Mouse (Mus musculus) heart, embryonic 16.5 days (tissue): ENCODE measurements around the gene Slc19a3. TPM values are rescaled to one million over a fixed set of nuclear protein-coding genes. Genes with fewer than 3 reads are reported as not detected.
A peak's percentile ranks its signal among the peaks of the same experiment; 100 is the strongest.

Experiments used
- ATAC-seq: fragments of 200-750 bp; cut with Nextera tagmentation; replicated peaks from 2 replicates; pipeline ENCODE4 v1.8.0; 2017; ENCODE audit warnings: moderate number of reproducible peaks; ENCODE audit not compliant: insufficient read depth, low FRiP score; ENCODE audit errors: extremely low read depth
- H3K27ac ChIP-seq: fragments of 300-500 bp; sonication (generic); 2 replicates; pipeline ENCODE4 v1.5.1; 2014; ENCODE audit warnings: mild to moderate bottlenecking, low read length, control low read depth, moderate library complexity
- H3K27me3 ChIP-seq: fragments of 300-500 bp; sonication (generic); 2 replicates; pipeline ENCODE4 v1.6.1; 2014; ENCODE audit warnings: low read length, mixed read lengths; ENCODE audit not compliant: control insufficient read depth, insufficient read depth
- H3K36me3 ChIP-seq: fragments of 300-500 bp; sonication (generic); 2 replicates; pipeline ENCODE4 v1.6.1; 2014; ENCODE audit not compliant: control insufficient read depth, insufficient read depth
- H3K4me1 ChIP-seq: fragments of 300-500 bp; sonication (generic); 2 replicates; pipeline ENCODE4 v1.6.1; 2014; ENCODE audit warnings: low read length, mixed read lengths; ENCODE audit not compliant: control insufficient read depth, insufficient read depth
- H3K4me2 ChIP-seq: fragments of 300-500 bp; sonication (generic); 2 replicates; pipeline ENCODE4 v1.6.1; 2014; ENCODE audit warnings: low read depth, mild to moderate bottlenecking, control low read depth, low read length
- H3K4me3 ChIP-seq: fragments of 300-500 bp; sonication (generic); 2 replicates; pipeline ENCODE4 v1.5.1; 2014; ENCODE audit warnings: mild to moderate bottlenecking, control low read depth, low read length
- H3K9ac ChIP-seq: fragments of 300-500 bp; sonication (generic); 2 replicates; pipeline ENCODE4 v1.6.1; 2014; ENCODE audit warnings: low read length, control low read depth
- H3K9me3 ChIP-seq: fragments of 300-500 bp; sonication (generic); replicated peaks from 2 replicates; pipeline ENCODE4 v1.6.1; 2016; ENCODE audit warnings: low read length; ENCODE audit not compliant: control insufficient read depth
- WGBS: fragments of 180-500 bp; shearing (Covaris S2); extraction: QIAGEN DNeasy Blood & Tissue Kit; methylation state at CpG from one replicate; pipeline ENCODE4 v1.1.7; 2014; 5-methylcytosine and 5-hydroxymethylcytosine counted together
- polyA plus RNA-seq: library from polyadenylated mRNA; unstranded; fragments of >200 nt; fragmentation: Nextera tagmentation; extraction: Ambion mirVana; gene quantifications from 2 replicates; pipeline ENCODE4 v1.2.1, GENCODE M21; 2015

The Slc19a3 gene
- 2.0 and 2.2 TPM in 2 replicates for polyA plus RNA-seq

DNA sequence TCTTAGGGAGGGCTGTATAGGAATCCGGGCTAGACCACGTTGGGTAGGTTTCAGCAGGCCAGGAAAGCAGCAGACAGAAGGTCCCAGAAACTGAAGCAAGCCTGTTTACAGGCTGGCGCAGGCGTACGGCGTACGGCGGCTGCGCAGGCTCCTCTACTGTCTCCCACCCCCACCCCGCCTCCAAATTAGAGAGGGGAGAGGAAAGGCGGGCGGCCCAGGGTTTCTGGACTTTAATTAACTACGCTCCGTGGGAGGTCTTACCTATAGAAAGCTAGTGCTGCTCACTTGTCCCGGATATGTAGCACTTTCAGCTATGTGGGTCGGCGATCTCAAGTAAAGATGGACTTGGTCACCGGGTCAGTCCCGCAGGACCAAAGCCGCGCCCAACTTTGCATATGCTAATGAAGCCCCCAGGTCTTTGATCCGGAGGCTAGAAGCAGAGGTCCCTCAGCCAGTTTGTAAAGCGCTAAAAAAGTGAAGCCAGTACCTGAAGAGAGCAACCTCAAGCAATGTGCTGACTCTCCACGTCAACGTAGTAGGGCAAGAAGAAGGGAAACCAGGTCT is at the start of gene Slc19a3:
Gene Slc19a3, minus strand, starts transcription at position 340 of the 564 bp plus-strand sequence.
- peak within 1 kb of the TSS; percentile 37 for H3K27ac ChIP-seq
- ATAC-seq = peak; percentile 86

DNA sequence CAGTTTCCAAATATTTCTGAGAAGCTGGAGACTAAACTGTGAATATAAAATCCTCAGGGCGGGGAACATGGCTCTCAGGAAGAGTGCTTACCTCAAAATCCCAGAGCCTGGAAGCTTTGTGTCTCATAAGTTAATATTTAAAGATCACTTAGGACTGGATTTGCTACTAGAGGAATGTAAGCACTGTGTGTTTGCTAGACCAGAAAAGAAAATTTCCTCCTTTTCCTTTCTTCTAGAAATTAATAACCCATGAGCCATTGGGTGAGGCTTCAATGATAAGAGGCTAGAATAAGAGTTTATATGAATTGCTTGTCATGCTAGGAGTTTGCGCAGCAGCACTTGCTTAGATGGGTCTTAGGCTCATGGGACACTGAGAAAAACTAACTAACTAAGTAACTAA is 46.5 kb upstream of the Slc19a3 start:
- Histone ChIP-seq H3K27me3 (no peaks in the 10 kb centered on the region), H3K27ac (no peak overlapping the region), H3K9ac (no peak overlapping the region), H3K4me2 (no peak overlapping the region), H3K36me3 (no peaks in the 10 kb centered on the region), H3K4me3 (no peak overlapping the region), H3K4me1 (no peaks in the 10 kb centered on the region), H3K9me3 (no peaks in the 10 kb centered on the region)
- ATAC-seq = no peak
- WGBS = 81% methylated on average over 2 of the region's 2 CpGs

More for the DNA sequence above, at the start of gene Slc19a3:
- peak within 1 kb of the TSS; percentile 69 for H3K4me2 ChIP-seq
- H3K27me3 ChIP-seq = no peaks in the 10 kb centered on the region
- no peaks in the 10 kb centered on the region for H3K36me3 ChIP-seq
- H3K9ac ChIP-seq = peak within 1 kb of the TSS; percentile 61
- peak within 1 kb of the TSS; percentile 59 for H3K4me3 ChIP-seq
- H3K4me1 ChIP-seq = 0 out of 2 replicates have a peak, but pooled peaks cover 5% of the 10 kb centered on the region
- WGBS = 1% methylated on average over 25 of the region's 25 CpGs
- H3K9me3 ChIP-seq = no peaks in the 10 kb centered on the region

DNA sequence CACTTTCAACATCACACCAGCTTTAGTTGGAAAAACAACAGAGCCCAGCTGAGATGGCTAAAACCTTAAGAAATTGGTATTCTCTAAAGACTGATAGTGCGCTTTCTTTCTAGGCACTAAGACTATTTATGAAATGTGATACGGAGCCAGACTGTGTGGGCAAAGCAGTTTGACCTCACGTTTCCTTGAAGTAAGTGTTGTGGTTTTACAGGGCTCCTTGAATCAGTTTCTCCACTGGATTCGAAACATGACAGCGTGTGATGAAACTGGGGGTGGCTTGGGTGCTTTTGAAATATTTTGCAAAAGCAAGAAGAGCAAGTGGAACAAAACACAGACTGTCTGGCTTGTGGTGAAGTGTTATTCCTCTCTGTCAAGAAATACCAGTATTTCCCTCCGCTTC is 38.8 kb upstream of the Slc19a3 start:
- ATAC-seq = no peak
- H3K4me2 ChIP-seq = no peak overlapping the region
- H3K27me3 ChIP-seq = no peaks in the 10 kb centered on the region
- 0 out of 2 replicates have a peak, but pooled peaks cover 2% of the 10 kb centered on the region for H3K4me1 ChIP-seq
- no peak overlapping the region for H3K4me3 ChIP-seq
- no peaks in the 10 kb centered on the region for H3K36me3 ChIP-seq
- H3K9me3 ChIP-seq = no peaks in the 10 kb centered on the region
- H3K9ac ChIP-seq = no peak overlapping the region
- WGBS = 72% methylated on average over 6 of the region's 6 CpGs
- no peak overlapping the region for H3K27ac ChIP-seq

DNA sequence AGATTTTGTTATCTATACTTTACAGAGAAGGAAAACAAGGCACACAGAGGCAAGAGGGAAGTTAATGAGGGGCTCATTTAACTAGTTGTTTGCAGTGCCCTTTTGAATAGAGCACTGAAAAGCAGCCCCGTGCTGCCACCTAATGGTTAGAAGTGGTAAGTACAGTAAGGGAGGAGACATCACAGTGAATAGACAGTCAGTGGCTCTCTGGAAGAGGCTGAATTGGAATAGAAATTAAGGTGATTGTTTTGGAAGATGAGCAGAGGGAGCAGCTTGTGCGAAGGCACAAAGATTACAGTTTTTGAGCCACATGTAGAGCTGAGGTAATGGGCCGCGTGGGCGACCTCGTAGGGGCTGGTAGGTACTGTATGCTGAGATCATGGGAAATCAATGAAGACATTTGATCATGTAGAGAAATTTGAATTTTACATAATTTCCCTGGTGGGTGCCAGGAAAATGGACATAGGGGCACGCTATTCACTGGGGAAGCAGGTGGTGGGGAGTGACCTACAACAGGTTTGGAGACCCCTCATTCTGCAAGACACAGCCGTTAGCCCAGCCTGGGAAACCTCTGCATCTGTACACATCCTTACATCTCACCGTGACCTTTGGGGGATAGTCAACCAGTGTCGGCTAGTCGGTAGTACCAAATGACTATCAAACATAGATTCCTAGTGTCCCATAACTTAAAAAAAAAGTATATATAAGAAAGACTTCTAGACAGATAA is 38.1 kb upstream of the Slc19a3 start:
- H3K36me3 ChIP-seq = no peaks in the 10 kb centered on the region
- no peak overlapping the region for H3K9ac ChIP-seq
- peak overlapping the region; percentile 28 for H3K4me3 ChIP-seq
- 40% methylated on average over 11 of the region's 11 CpGs for WGBS
- H3K27me3 ChIP-seq = no peaks in the 10 kb centered on the region
- peak; percentile 63 for ATAC-seq
- no peaks in the 10 kb centered on the region for H3K9me3 ChIP-seq
- peak overlapping the region; percentile 41 for H3K4me2 ChIP-seq
- no peak overlapping the region for H3K27ac ChIP-seq
- 0 out of 2 replicates have a peak, but pooled peaks cover 2% of the 10 kb centered on the region for H3K4me1 ChIP-seq

DNA sequence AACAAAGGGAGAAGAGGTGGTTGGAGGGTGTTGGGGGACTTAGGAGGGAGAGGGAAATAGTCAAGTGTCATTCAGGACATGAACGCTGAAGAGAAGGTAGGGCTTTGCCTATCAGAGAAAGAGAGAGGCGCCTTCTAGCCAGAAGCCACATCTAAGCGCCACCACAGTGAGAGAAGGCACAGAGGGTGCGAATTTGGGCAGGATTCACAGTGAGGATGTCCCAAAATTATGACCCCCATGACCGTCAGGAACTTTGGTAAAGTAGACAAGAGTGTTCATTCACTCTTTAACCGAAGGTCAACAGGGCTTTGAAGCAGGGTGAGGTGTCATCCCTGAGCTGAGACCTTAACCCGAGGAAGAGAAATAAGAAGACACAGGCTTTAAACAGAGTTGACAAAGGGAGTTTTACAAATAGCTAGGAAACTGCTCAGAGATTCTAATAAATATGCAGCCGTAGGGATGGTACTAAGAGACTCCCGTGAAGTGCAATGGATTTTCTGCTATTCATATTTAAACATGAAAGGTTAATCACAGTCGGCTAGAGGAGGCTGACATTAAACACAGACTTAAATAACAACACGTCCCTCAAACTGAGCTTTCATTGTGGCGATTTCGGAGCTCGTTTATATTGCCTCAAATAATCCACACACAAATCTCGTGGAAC is 37.4 kb upstream of the Slc19a3 start:
- ATAC-seq = no peak
- Histone ChIP-seq H3K4me2 (peak overlapping the region; percentile 41), H3K36me3 (no peaks in the 10 kb centered on the region), H3K4me1 (0 out of 2 replicates have a peak, but pooled peaks cover 2% of the 10 kb centered on the region), H3K9me3 (no peaks in the 10 kb centered on the region), H3K27me3 (no peaks in the 10 kb centered on the region), H3K4me3 (peak overlapping the region; percentile 28), H3K9ac (no peak overlapping the region; the same call in 1 of the 2 replicates), H3K27ac (no peak overlapping the region)
- 37% methylated on average over 15 of the region's 15 CpGs for WGBS

DNA sequence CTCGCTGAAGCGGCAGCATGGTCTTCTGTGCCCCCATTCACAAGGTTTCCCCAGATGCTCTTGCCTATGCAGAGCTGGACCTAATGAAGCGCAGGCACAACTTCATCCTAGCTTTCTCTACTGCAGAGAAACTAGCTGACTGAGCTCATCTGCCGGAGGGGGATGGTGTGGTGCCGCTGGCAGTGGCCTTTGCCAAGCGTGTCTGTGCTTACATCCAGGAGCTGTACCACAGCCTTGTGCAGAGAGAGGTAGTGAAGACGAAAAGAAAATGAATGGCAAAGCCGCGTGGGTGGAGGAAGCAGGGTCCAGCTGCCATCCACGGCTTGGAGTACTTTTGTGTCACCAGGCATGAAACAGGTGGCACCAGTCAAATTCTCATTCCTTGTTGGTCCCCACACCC is 29.0 kb upstream of the Slc19a3 start:
- Histone ChIP-seq H3K9ac (no peak overlapping the region), H3K36me3 (no peaks in the 10 kb centered on the region), H3K4me1 (no peaks in the 10 kb centered on the region), H3K4me3 (no peak overlapping the region), H3K27ac (no peak overlapping the region), H3K9me3 (no peaks in the 10 kb centered on the region), H3K4me2 (no peak overlapping the region), H3K27me3 (no peaks in the 10 kb centered on the region)
- no peak for ATAC-seq
- 88% methylated on average over 10 of the region's 10 CpGs for WGBS

DNA sequence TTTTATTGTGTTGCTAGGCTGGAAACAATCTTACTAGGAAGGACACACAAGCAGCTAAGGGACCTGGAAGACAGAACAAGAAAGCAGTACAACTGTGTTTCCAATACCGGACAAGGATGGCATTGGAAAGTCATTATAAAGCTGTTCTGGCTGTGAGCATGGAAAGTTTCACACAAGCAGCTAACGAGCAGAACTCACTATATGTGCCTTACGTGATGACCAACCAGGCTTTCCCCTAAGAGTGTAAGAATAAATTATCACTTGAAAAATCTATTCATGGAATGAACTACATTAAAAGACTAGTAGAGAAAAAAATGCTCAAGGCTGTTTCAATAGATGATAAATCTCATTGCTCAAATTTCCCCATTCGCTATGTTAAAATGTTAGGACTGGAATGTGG is 28.3 kb upstream of the Slc19a3 start:
- WGBS = 91% methylated on average over 4 of the region's 4 CpGs
- no peaks in the 10 kb centered on the region for H3K4me1 ChIP-seq
- no peaks in the 10 kb centered on the region for H3K27me3 ChIP-seq
- no peak overlapping the region for H3K4me3 ChIP-seq
- H3K9ac ChIP-seq = no peak overlapping the region
- no peak for ATAC-seq
- no peaks in the 10 kb centered on the region for H3K36me3 ChIP-seq
- H3K27ac ChIP-seq = no peak overlapping the region
- no peaks in the 10 kb centered on the region for H3K9me3 ChIP-seq
- no peak overlapping the region for H3K4me2 ChIP-seq

DNA sequence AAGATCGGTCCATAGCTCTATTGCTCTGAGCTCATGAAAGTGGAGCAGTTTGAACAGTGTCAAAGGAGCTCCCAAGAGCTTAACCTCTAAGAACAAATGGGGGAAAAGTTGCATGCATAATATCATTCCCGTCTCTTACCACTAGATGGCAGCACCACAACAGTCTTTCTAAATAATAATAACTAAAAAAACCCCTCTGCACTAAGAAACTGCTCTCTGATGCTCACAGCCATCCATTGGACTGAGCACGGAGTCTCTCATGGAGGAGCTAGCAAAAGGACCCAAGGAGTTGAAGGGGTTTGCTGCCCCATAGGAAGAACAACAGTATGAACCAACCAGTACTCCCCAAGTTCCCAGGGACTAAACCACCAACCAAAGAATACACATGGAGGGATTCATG is 26.6 kb upstream of the Slc19a3 start:
- Histone ChIP-seq H3K36me3 (no peaks in the 10 kb centered on the region), H3K4me1 (peaks cover 10% of the 10 kb centered on the region), H3K4me3 (no peak overlapping the region), H3K27me3 (no peaks in the 10 kb centered on the region), H3K9ac (no peak overlapping the region), H3K27ac (no peak overlapping the region), H3K9me3 (no peaks in the 10 kb centered on the region), H3K4me2 (no peak overlapping the region)
- 18% methylated on average over 3 of the region's 3 CpGs for WGBS
- no peak for ATAC-seq

DNA sequence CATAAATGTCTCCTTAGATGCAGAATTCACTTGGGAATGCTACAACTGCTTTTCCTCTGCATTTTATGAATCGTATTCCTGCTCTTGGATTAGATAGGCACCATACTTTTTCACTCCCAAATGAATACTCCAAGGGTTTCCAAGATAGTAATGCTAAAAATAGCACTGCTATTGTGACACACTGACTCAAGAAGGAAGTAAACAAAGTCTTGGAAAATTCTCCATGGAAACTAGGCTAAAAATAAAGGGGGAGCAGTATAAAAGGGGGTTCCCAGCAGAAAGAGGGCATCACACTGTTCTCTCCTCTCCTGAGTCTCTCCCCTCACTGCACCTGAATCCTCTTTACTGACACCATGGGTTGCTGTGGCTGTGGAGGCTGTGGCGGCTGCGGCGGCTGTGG is 22.4 kb upstream of the Slc19a3 start, which contains the start of gene Krtap28-13:
Gene Krtap28-13, plus strand, starts transcription at position 288 of the 400 bp plus-strand sequence.
- Histone ChIP-seq H3K4me3 (no peak within 1 kb of the TSS), H3K4me2 (no peak within 1 kb of the TSS), H3K4me1 (peaks cover 13% of the 10 kb centered on the region), H3K9me3 (no peaks in the 10 kb centered on the region), H3K27ac (peak within 1 kb of the TSS; percentile 23), H3K27me3 (no peaks in the 10 kb centered on the region), H3K9ac (no peak within 1 kb of the TSS), H3K36me3 (no peaks in the 10 kb centered on the region)
- WGBS = 78% methylated on average over 4 of the region's 4 CpGs
- ATAC-seq = no peak; the same call in 1 of the 2 replicates
